Mouse (Mus musculus) cerebellum, adult 2 months (tissue): ENCODE measurements around the gene Sv2b. TPM values are rescaled to one million over a fixed set of nuclear protein-coding genes. Genes with fewer than 3 reads are reported as not detected.
A peak's percentile ranks its signal among the peaks of the same experiment; 100 is the strongest.

ENCODE experiments used
- DNase-seq, 2 experiments: peaks; one replicate each; pipeline ENCODE4 v3.0.0; 2021
- H3K27ac ChIP-seq: fragments of 200-500 bp; 2 replicates; pipeline ENCODE4 v1.5.1; 2012; ENCODE audit warnings: low read length, control low read depth, inconsistent platforms; ENCODE audit not compliant: insufficient read depth
- H3K27me3 ChIP-seq: fragments of 200-500 bp; 2 replicates; pipeline ENCODE4 v1.6.1; 2012; ENCODE audit warnings: inconsistent platforms, mild to moderate bottlenecking, low read length, moderate library complexity; ENCODE audit not compliant: control insufficient read depth, insufficient read depth
- H3K4me1 ChIP-seq: fragments of 200-500 bp; 2 replicates; pipeline ENCODE4 v1.6.1; 2011; ENCODE audit warnings: low read length; ENCODE audit not compliant: control insufficient read depth, insufficient read depth
- H3K4me3 ChIP-seq: fragments of 200-500 bp; replicated peaks from 2 replicates; pipeline ENCODE3; 2011; ENCODE audit warnings: mild to moderate bottlenecking, low read depth, low read length, control low read depth; ENCODE audit not compliant: insufficient read depth
- CTCF ChIP-seq: fragments of 200-500 bp; IDR thresholded peaks from 2 replicates; pipeline ENCODE4 v1.5.1; 2011; ENCODE audit warnings: low read depth, mild to moderate bottlenecking, control low read depth, low read length, moderate library complexity, borderline replicate concordance; ENCODE audit not compliant: insufficient read depth
- POLR2A ChIP-seq: fragments of 200-500 bp; IDR thresholded peaks from 2 replicates; pipeline ENCODE4 v1.6.1; 2011; ENCODE audit warnings: low read length, control low read depth, borderline replicate concordance; ENCODE audit not compliant: insufficient read depth
- WGBS: fragments of 180-500 bp; shearing (Covaris S2); methylation state at CpG from one replicate; pipeline ENCODE4 v1.1.7; 2018; 5-methylcytosine and 5-hydroxymethylcytosine counted together
- polyA plus RNA-seq: library from polyadenylated mRNA; depleted of rRNA; stranded (reverse); fragments of >200 nt; gene quantifications from 2 replicates; pipeline ENCODE4 v1.2.3, GENCODE M21; 2012

Gene Sv2b
- polyA plus RNA-seq, 1 experiment = 89.2 TPM

GRCm38 (mm10) chr7:75147174-75147573 is 161.9 kb downstream of the Sv2b start:
- 84% methylated on average over 1 of the region's 1 CpGs for WGBS
- peaks cover 13% of the 10 kb centered on the region; the same call in 1 of the 2 replicates for H3K4me1 ChIP-seq
- no peak overlapping the region for H3K4me3 ChIP-seq
- H3K27ac ChIP-seq = no peak overlapping the region
- no peaks in the 10 kb centered on the region for H3K27me3 ChIP-seq
- no peak for DNase-seq
- TF ChIP-seq POLR2A (no peak), CTCF (no peak)

- 60% methylated on average over 2 of the region's 2 CpGs for WGBS
- no peak overlapping the region for H3K27ac ChIP-seq
These were observed 166.3 kb downstream of the Sv2b start for GRCm38 (mm10) chr7:75142800-75143199.

GRCm38 (mm10) chr7:75141919-75142700 is 167.0 kb downstream of the Sv2b start:
- WGBS = 28% methylated on average over 17 of the region's 17 CpGs
- H3K4me3 ChIP-seq = no peak overlapping the region
- no peaks in the 10 kb centered on the region for H3K27me3 ChIP-seq
- TF ChIP-seq CTCF (no peak), POLR2A (no peak)
- H3K4me1 ChIP-seq = no peaks in the 10 kb centered on the region; the same call in none of the 2 replicates
- DNase-seq = peak; percentile 43 to 48
- H3K27ac ChIP-seq = no peak overlapping the region; the same call in 1 of the 2 replicates

More at GRCm38 (mm10) chr7:75142800-75143199, 166.3 kb downstream of the Sv2b start:
- no peaks in the 10 kb centered on the region for H3K27me3 ChIP-seq
- no peak for DNase-seq
- H3K4me3 ChIP-seq = no peak overlapping the region
- peaks cover 3% of the 10 kb centered on the region for H3K4me1 ChIP-seq
- no peak for TF ChIP-seq POLR2A
- no peak for TF ChIP-seq CTCF

- H3K27me3 ChIP-seq = no peaks in the 10 kb centered on the region
- peak in 1 of 2 experiments; percentile 26 for DNase-seq
- no peak overlapping the region for H3K4me3 ChIP-seq
- no peak for TF ChIP-seq CTCF
- TF ChIP-seq POLR2A = no peak
- no peak overlapping the region for H3K27ac ChIP-seq
- WGBS = 90% methylated on average over 2 of the region's 2 CpGs
- no peaks in the 10 kb centered on the region; the same call in none of the 2 replicates for H3K4me1 ChIP-seq
These were observed 169.8 kb downstream of the Sv2b start for GRCm38 (mm10) chr7:75139306-75139705.

GRCm38 (mm10) chr7:75134710-75135617 is 174.1 kb downstream of the Sv2b start:
- no peaks in the 10 kb centered on the region for H3K4me1 ChIP-seq
- peak overlapping the region; percentile 8; the same call in 1 of the 2 replicates for H3K27ac ChIP-seq
- 24% methylated on average over 15 of the region's 15 CpGs for WGBS
- H3K27me3 ChIP-seq = no peaks in the 10 kb centered on the region
- H3K4me3 ChIP-seq = no peak overlapping the region
- DNase-seq = peak; percentile 66 to 69
- no peak for TF ChIP-seq POLR2A
- TF ChIP-seq CTCF = peak; percentile 42; the same call in 1 of the 2 replicates

- H3K27me3 ChIP-seq = no peaks in the 10 kb centered on the region
- WGBS = 92% methylated on average over 4 of the region's 4 CpGs
These were observed 181.0 kb downstream of the Sv2b start for GRCm38 (mm10) chr7:75128036-75128435.

GRCm38 (mm10) chr7:75124067-75124466 is 185.0 kb downstream of the Sv2b start:
- no peak overlapping the region for H3K4me3 ChIP-seq
- 87% methylated on average over 5 of the region's 5 CpGs for WGBS
- TF ChIP-seq CTCF = no peak
- no peak for TF ChIP-seq POLR2A
- no peak overlapping the region for H3K27ac ChIP-seq
- no peaks in the 10 kb centered on the region for H3K27me3 ChIP-seq
- no peak for DNase-seq
- peaks cover 2% of the 10 kb centered on the region; the same call in 1 of the 2 replicates for H3K4me1 ChIP-seq

More at GRCm38 (mm10) chr7:75128036-75128435, 181.0 kb downstream of the Sv2b start:
- Histone ChIP-seq H3K27ac (no peak overlapping the region), H3K4me3 (no peak overlapping the region), H3K4me1 (peaks cover 1% of the 10 kb centered on the region; the same call in 1 of the 2 replicates)
- no peak for TF ChIP-seq POLR2A
- TF ChIP-seq CTCF = no peak
- no peak for DNase-seq
